Mouse (Mus musculus) erythroblast, embryonic 14.5 days (primary cell): ENCODE measurements around the gene Skil.

ENCODE experiments used
- GATA1 ChIP-seq: IDR thresholded peaks from 2 replicates; pipeline ENCODE4 v1.6.1; 2012; ENCODE audit warnings: low read length, inconsistent platforms, mixed read lengths
- TAL1 ChIP-seq: IDR thresholded peaks from 3 replicates; pipeline ENCODE4 v1.6.1; 2012; ENCODE audit warnings: low read length, inconsistent platforms, mixed read lengths

- no peak for TF ChIP-seq TAL1
- no peak for TF ChIP-seq GATA1
These were observed 23.1 kb upstream of the Skil start for GRCm38 (mm10) chr3:31071804-31072203.
